Mouse (Mus musculus): ENCODE measurements around the gene Map4k3. TPM values are rescaled to one million over a fixed set of nuclear protein-coding genes. Genes with fewer than 3 reads are reported as not detected.
"Not testable (repeated sequence)": the region's sequence is repeated elsewhere in the genome, so short reads cannot be mapped to it uniquely, and the experiment has no call there.

Map4k3 gene
- polyA plus RNA-seq (2012; rRNA removed) = 38.0 and 49.1 TPM in 2 replicates

- peaks cover 13% of the 10 kb centered on the region for H3K4me1 ChIP-seq (ENCODE audit: control insufficient read depth, insufficient read depth, low read length)
- peak within 1 kb of the TSS; percentile 73 for H3K4me3 ChIP-seq (replicated peaks; ENCODE audit: extremely low read depth, low read depth, low read length)
- no peak for TF ChIP-seq CTCF (IDR thresholded peaks at IDR 0.05; ENCODE audit: insufficient read depth, low read length)
- TF ChIP-seq POLR2A (IDR thresholded peaks at IDR 0.05; ENCODE audit: borderline replicate concordance, extremely low read depth, low read depth, low read length) = peak; percentile 53; the same call in 1 of the 2 replicates
- peak; percentile 83 for DNase-seq
- WGBS = 2% methylated on average over 56 of the region's 64 CpGs
Measured at GRCm38 (mm10) chr17:80728062-80728858, at the start of gene Map4k3. Gene Map4k3, minus strand, starts transcription at chr17:80728485.

GRCm38 (mm10) chr17:80777581-80777980, 49.3 kb upstream of the Map4k3 start:
- WGBS = 59% methylated on average over 1 of the region's 1 CpGs
- Histone ChIP-seq H3K4me1 (ENCODE audit: control insufficient read depth, insufficient read depth, low read length) (peaks cover 10% of the 10 kb centered on the region), H3K4me3 (replicated peaks; ENCODE audit: extremely low read depth, low read depth, low read length) (no peak overlapping the region)
- no peak for DNase-seq
- no peak for TF ChIP-seq CTCF (IDR thresholded peaks at IDR 0.05; ENCODE audit: insufficient read depth, low read length)
- no peak for TF ChIP-seq POLR2A (IDR thresholded peaks at IDR 0.05; ENCODE audit: borderline replicate concordance, extremely low read depth, low read depth, low read length)

- TF ChIP-seq CTCF (IDR thresholded peaks at IDR 0.05; ENCODE audit: insufficient read depth, low read length) (no peak), POLR2A (IDR thresholded peaks at IDR 0.05; ENCODE audit: borderline replicate concordance, extremely low read depth, low read depth, low read length) (no peak)
- no peak for DNase-seq
- H3K4me1 ChIP-seq (ENCODE audit: control insufficient read depth, insufficient read depth, low read length) = peaks cover 11% of the 10 kb centered on the region
- no peak overlapping the region for H3K4me3 ChIP-seq (replicated peaks; ENCODE audit: extremely low read depth, low read depth, low read length)
- WGBS = 57% methylated on average over 8 of the region's 8 CpGs
Measured at GRCm38 (mm10) chr17:80775178-80775788, 47.0 kb upstream of the Map4k3 start.

GRCm38 (mm10) chr17:80772545-80773453, 44.5 kb upstream of the Map4k3 start:
- 31% methylated on average over 14 of the region's 14 CpGs for WGBS
- no peak for DNase-seq
- no peak for TF ChIP-seq CTCF (IDR thresholded peaks at IDR 0.05; ENCODE audit: insufficient read depth, low read length)
- TF ChIP-seq POLR2A (IDR thresholded peaks at IDR 0.05; ENCODE audit: borderline replicate concordance, extremely low read depth, low read depth, low read length) = no peak
- H3K4me1 ChIP-seq (ENCODE audit: control insufficient read depth, insufficient read depth, low read length) = peaks cover 7% of the 10 kb centered on the region
- peak overlapping the region; percentile 8 for H3K4me3 ChIP-seq (replicated peaks; ENCODE audit: extremely low read depth, low read depth, low read length)

DNA sequence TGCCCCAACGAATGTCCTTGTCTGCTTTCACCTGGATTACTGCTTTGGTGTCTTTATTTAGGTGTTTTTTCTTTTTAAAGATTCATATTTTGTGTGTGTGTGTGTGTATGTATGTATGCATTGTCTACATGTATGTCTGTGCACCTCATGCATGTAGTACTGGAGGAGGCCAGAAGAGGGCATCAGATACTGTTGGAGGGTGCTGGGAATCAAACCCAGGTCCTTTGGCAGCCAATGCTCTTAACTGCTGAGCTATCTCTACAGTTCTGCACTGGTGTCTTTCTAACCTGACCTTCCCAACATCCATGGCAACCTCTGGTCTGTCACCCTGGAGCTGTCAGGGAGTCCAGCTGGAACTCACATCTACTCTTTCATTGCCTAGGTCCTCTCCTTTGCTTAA, 41.8 kb upstream of the Map4k3 start:
- DNase-seq = no peak
- TF ChIP-seq POLR2A (IDR thresholded peaks at IDR 0.05; ENCODE audit: borderline replicate concordance, extremely low read depth, low read depth, low read length) (no peak), CTCF (IDR thresholded peaks at IDR 0.05; ENCODE audit: insufficient read depth, low read length) (no peak)
- 88% methylated on average over 1 of the region's 1 CpGs for WGBS
- no peak overlapping the region for H3K4me3 ChIP-seq (replicated peaks; ENCODE audit: extremely low read depth, low read depth, low read length)
- peaks cover 5% of the 10 kb centered on the region for H3K4me1 ChIP-seq (ENCODE audit: control insufficient read depth, insufficient read depth, low read length)

GRCm38 (mm10) chr17:80765204-80765603, 36.9 kb upstream of the Map4k3 start:
- no peak overlapping the region for H3K4me3 ChIP-seq (replicated peaks; ENCODE audit: extremely low read depth, low read depth, low read length)
- DNase-seq = no peak
- no peak for TF ChIP-seq CTCF (IDR thresholded peaks at IDR 0.05; ENCODE audit: insufficient read depth, low read length)
- no peaks in the 10 kb centered on the region for H3K4me1 ChIP-seq (ENCODE audit: control insufficient read depth, insufficient read depth, low read length)
- 56% methylated on average over 2 of the region's 2 CpGs for WGBS

DNA sequence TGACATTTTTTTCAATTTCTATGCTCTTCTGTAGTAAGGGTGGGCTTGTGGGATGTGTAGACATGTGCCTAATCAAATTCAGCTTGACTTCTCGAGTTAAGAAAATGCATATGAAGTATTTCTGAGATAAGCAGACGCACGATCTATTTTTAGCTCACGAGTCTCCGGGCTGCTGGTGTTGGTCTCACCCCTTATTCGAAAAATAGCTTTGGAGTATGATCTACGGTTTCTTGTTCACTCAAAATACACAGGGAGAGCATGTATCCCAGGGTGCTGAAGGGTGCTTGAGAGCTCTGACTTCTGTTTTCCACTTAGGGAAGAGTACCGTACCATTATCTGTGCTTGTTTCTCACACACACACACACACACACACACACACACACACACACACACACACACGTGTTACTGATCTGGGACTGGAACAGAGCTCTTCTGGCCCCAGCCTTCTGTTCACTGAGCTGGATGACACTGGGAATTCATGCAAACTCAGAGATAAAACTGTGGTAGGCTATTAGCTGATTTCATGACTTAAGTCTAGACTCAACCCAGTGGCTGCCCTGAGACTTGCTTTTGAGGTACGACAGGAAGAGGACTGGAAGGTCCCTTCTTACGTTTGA, 34.9 kb upstream of the Map4k3 start:
- TF ChIP-seq CTCF (IDR thresholded peaks at IDR 0.05; ENCODE audit: insufficient read depth, low read length) (no peak), POLR2A (IDR thresholded peaks at IDR 0.05; ENCODE audit: borderline replicate concordance, extremely low read depth, low read depth, low read length) (no peak)
- no peak overlapping the region for H3K4me3 ChIP-seq (replicated peaks; ENCODE audit: extremely low read depth, low read depth, low read length)
- DNase-seq = no peak
- no peaks in the 10 kb centered on the region for H3K4me1 ChIP-seq (ENCODE audit: control insufficient read depth, insufficient read depth, low read length)
- WGBS = 39% methylated on average over 11 of the region's 11 CpGs

GRCm38 (mm10) chr17:80762391-80763040, 34.2 kb upstream of the Map4k3 start:
- DNase-seq = no peak
- TF ChIP-seq POLR2A (IDR thresholded peaks at IDR 0.05; ENCODE audit: borderline replicate concordance, extremely low read depth, low read depth, low read length) (no peak), CTCF (IDR thresholded peaks at IDR 0.05; ENCODE audit: insufficient read depth, low read length) (no peak)
- 80% methylated on average over 9 of the region's 9 CpGs for WGBS
- H3K4me1 ChIP-seq (ENCODE audit: control insufficient read depth, insufficient read depth, low read length) = no peaks in the 10 kb centered on the region
- H3K4me3 ChIP-seq (replicated peaks; ENCODE audit: extremely low read depth, low read depth, low read length) = no peak overlapping the region

DNA sequence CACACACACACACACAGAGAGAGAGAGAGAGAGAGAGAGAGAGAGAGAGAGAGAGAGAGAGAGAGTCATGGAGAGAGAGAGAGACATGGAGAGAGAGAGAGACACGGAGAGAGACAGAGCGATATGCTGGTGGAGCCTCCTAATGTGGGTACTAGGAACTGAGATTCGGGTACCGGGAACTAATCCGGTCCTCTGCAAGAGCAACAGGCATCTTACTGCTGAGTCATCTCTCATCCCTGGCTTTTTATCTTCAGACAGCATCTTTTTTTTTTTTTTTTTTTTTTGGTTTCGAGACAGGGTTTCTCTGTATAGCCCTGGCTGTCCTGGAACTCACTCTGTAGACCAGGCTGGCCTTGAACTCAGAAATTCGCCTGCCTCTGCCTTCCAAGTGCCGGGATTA, 32.9 kb upstream of the Map4k3 start:
- not testable (repeated sequence) for DNase-seq; H3K4me1 ChIP-seq (ENCODE audit: control insufficient read depth, insufficient read depth, low read length); H3K4me3 ChIP-seq (replicated peaks; ENCODE audit: extremely low read depth, low read depth, low read length)
- WGBS = 71% methylated on average over 8 of the region's 8 CpGs
